ENCODE assay signal across 13 mouse cellular contexts in the genomic region with DNA sequence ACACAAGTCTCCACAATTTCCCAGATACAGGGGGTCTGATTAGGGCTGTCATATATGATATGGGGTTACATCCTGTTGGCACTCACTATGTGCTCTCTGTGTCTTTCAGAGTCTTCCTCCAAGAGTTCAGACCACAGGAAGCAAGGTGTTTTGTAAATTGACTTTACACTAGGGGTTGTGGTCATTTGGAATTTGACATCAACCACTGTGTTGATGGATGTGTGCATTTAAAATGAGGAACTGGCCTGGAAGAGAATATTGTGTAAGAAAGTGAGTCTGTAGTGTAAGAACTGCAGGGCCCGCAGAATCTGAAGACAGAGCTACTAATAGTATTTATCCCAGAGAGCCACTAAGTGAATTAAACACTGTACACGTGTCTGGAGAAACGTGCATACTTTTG. TPM values are rescaled to one million over a fixed set of nuclear protein-coding genes. Genes with fewer than 3 reads are reported as not detected.
"Had no signal": no experiment of that assay in that cellular context is flagged by ENCODE, and none has a peak within 500 bp of the region (broad histone marks: within the 10 kb centered on the region; RNA-seq: fewer than 3 reads in every experiment).

No protein-coding gene starts in this region.

- H3K4me3 ChIP-seq: limb, embryonic 15.5 days; liver, embryonic 13.5 days; midbrain, embryonic 10.5 days; neural tube, embryonic 13.5 days had no signal

- H3K9ac ChIP-seq: limb, embryonic 15.5 days; liver, embryonic 13.5 days; neural tube, embryonic 13.5 days had no signal

- H3K27me3 ChIP-seq: limb, embryonic 15.5 days; liver, embryonic 13.5 days; neural tube, embryonic 13.5 days had no signal

- H3K4me1 ChIP-seq: liver, embryonic 13.5 days; midbrain, embryonic 10.5 days; neural tube, embryonic 13.5 days had no signal

- H3K27ac ChIP-seq: kidney, postnatal 0 days; limb, embryonic 15.5 days; liver, embryonic 13.5 days; midbrain, embryonic 10.5 days; neural tube, embryonic 13.5 days had no signal

- H3K9me3 ChIP-seq: limb, embryonic 15.5 days; liver, embryonic 13.5 days; midbrain, embryonic 10.5 days; neural tube, embryonic 13.5 days had no signal

- H3K4me2 ChIP-seq: liver, embryonic 13.5 days; neural tube, embryonic 13.5 days had no signal

- H3K36me3 ChIP-seq: limb, embryonic 15.5 days; liver, embryonic 13.5 days; midbrain, embryonic 10.5 days; neural tube, embryonic 13.5 days had no signal

RNA-seq across cellular contexts. Expression of a gene that starts 41.5 kb away (rescaled TPM):
- total RNA-seq: left cerebral cortex, postnatal 25 days had no signal
- polyA plus RNA-seq: intestine, embryonic 16.5 days; kidney, postnatal 0 days; limb, embryonic 11.5 days; limb, embryonic 15.5 days; liver, embryonic 13.5 days; lung, embryonic 16.5 days; midbrain, embryonic 10.5 days; midbrain, embryonic 14.5 days; neural tube, embryonic 13.5 days; stomach, embryonic 16.5 days had no signal

RNA-seq across cellular contexts. Expression of a gene that starts 57.7 kb away (rescaled TPM):
- total RNA-seq: layer of hippocampus, adult 18-20 months; layer of hippocampus, postnatal 36 days had no signal
